Mouse (Mus musculus) E14TG2a.4 (cell line): ENCODE data around the gene AC124502.3.

ENCODE experiments used
- H3K27me3 ChIP-seq: 2 replicates; pipeline ENCODE4 v1.6.1; 2014; ENCODE audit warnings: low read length, control low read depth; ENCODE audit not compliant: insufficient read depth
- H3K36me3 ChIP-seq: 2 replicates; pipeline ENCODE4 v1.6.1; 2014; ENCODE audit warnings: low read length, control low read depth; ENCODE audit not compliant: insufficient read depth
- H3K4me1 ChIP-seq: replicated peaks from 2 replicates; pipeline ENCODE4 v1.6.1; 2014; ENCODE audit warnings: low read depth, low read length, control low read depth
- H3K4me3 ChIP-seq: replicated peaks from 2 replicates; pipeline ENCODE4 v1.5.1; 2014; ENCODE audit warnings: mild to moderate bottlenecking, low read length
- H3K9me3 ChIP-seq: 2 replicates; pipeline ENCODE4 v1.6.1; 2014; ENCODE audit warnings: low read length, control low read depth
- CTCF ChIP-seq: conservative IDR thresholded peaks from 2 replicates; pipeline ENCODE4 v1.5.1; 2014; ENCODE audit warnings: low read length
- NANOG ChIP-seq: IDR thresholded peaks from 2 replicates; pipeline ENCODE4 v1.6.1; 2014; ENCODE audit warnings: borderline replicate concordance, low read length, mixed read lengths
- POU5F1 ChIP-seq: IDR thresholded peaks from 2 replicates; pipeline ENCODE4 v1.6.1; 2014; ENCODE audit warnings: low read length, borderline replicate concordance

AC124502.3 gene

GRCm38 (mm10) chr19:5038709-5039156 is at the start of gene AC124502.3, which contains the start of gene B4gat1:
Gene AC124502.3, plus strand, starts transcription at chr19:5038891.
Gene B4gat1, plus strand, starts transcription at chr19:5038826.
- Histone ChIP-seq H3K27me3 (peaks cover 31% of the 10 kb centered on the region), H3K4me3 (peak within 1 kb of the TSS; percentile 88), H3K4me1 (peaks cover 64% of the 10 kb centered on the region), H3K9me3 (no peaks in the 10 kb centered on the region), H3K36me3 (peaks cover 13% of the 10 kb centered on the region)
- TF ChIP-seq POU5F1, result no peak
- TF ChIP-seq CTCF, result no peak
- no peak for TF ChIP-seq NANOG

GRCm38 (mm10) chr19:4989013-4989412 is 49.7 kb upstream of the AC124502.3 start:
- no peaks in the 10 kb centered on the region for H3K9me3 ChIP-seq
- H3K36me3 ChIP-seq, result no peaks in the 10 kb centered on the region
- TF ChIP-seq POU5F1 (no peak), CTCF (no peak), NANOG (no peak)

GRCm38 (mm10) chr19:4989434-4990255 is 49.0 kb upstream of the AC124502.3 start:
- Histone ChIP-seq H3K4me3 (peak overlapping the region; percentile 77), H3K9me3 (no peaks in the 10 kb centered on the region), H3K36me3 (no peaks in the 10 kb centered on the region), H3K4me1 (peaks cover 42% of the 10 kb centered on the region), H3K27me3 (peaks cover 98% of the 10 kb centered on the region)
- TF ChIP-seq POU5F1 (no peak), CTCF (no peak), NANOG (no peak)

More at GRCm38 (mm10) chr19:4989013-4989412, 49.7 kb upstream of the AC124502.3 start:
- Histone ChIP-seq H3K4me3 (peak overlapping the region; percentile 77; the same call in 1 of the 2 replicates), H3K4me1 (peaks cover 48% of the 10 kb centered on the region), H3K27me3 (peaks cover 98% of the 10 kb centered on the region)

- Histone ChIP-seq H3K36me3 (no peaks in the 10 kb centered on the region), H3K27me3 (peaks cover 98% of the 10 kb centered on the region), H3K4me1 (peaks cover 38% of the 10 kb centered on the region), H3K4me3 (peak within 1 kb of the TSS; percentile 77), H3K9me3 (no peaks in the 10 kb centered on the region)
- TF ChIP-seq NANOG, result no peak
- TF ChIP-seq CTCF, result no peak
- no peak for TF ChIP-seq POU5F1
Measured at GRCm38 (mm10) chr19:4990256-4990625, 48.5 kb upstream of the AC124502.3 start, which contains the start of gene Npas4. Gene Npas4, minus strand, starts transcription at chr19:4990316.

- H3K4me1 ChIP-seq, result peaks cover 38% of the 10 kb centered on the region
- no peaks in the 10 kb centered on the region for H3K9me3 ChIP-seq
- TF ChIP-seq POU5F1, result no peak
- peaks cover 98% of the 10 kb centered on the region for H3K27me3 ChIP-seq
- H3K36me3 ChIP-seq, result no peaks in the 10 kb centered on the region
- peak overlapping the region; percentile 77 for H3K4me3 ChIP-seq
Measured at GRCm38 (mm10) chr19:4990716-4991115, 48.0 kb upstream of the AC124502.3 start.

GRCm38 (mm10) chr19:4992371-4992770 is 46.3 kb upstream of the AC124502.3 start:
- Histone ChIP-seq H3K4me1 (peaks cover 40% of the 10 kb centered on the region), H3K36me3 (no peaks in the 10 kb centered on the region), H3K27me3 (peaks cover 95% of the 10 kb centered on the region), H3K4me3 (no peak overlapping the region), H3K9me3 (no peaks in the 10 kb centered on the region)
- TF ChIP-seq CTCF (no peak), POU5F1 (no peak), NANOG (no peak)

GRCm38 (mm10) chr19:4992904-4993303 is 45.8 kb upstream of the AC124502.3 start:
- H3K27me3 ChIP-seq, result peaks cover 95% of the 10 kb centered on the region
- TF ChIP-seq POU5F1 (no peak), CTCF (no peak), NANOG (no peak)
- no peaks in the 10 kb centered on the region for H3K9me3 ChIP-seq

GRCm38 (mm10) chr19:4994043-4994442 is 44.6 kb upstream of the AC124502.3 start:
- H3K4me1 ChIP-seq, result peaks cover 56% of the 10 kb centered on the region
- peaks cover 97% of the 10 kb centered on the region for H3K27me3 ChIP-seq
- TF ChIP-seq NANOG, result no peak
- TF ChIP-seq CTCF, result no peak
- no peak for TF ChIP-seq POU5F1
- H3K36me3 ChIP-seq, result no peaks in the 10 kb centered on the region
- no peaks in the 10 kb centered on the region for H3K9me3 ChIP-seq
- H3K4me3 ChIP-seq, result no peak overlapping the region

More at GRCm38 (mm10) chr19:4992904-4993303, 45.8 kb upstream of the AC124502.3 start:
- Histone ChIP-seq H3K4me3 (no peak overlapping the region), H3K36me3 (no peaks in the 10 kb centered on the region), H3K4me1 (peaks cover 44% of the 10 kb centered on the region)

- Histone ChIP-seq H3K4me1 (peaks cover 43% of the 10 kb centered on the region), H3K27me3 (peaks cover 66% of the 10 kb centered on the region), H3K36me3 (no peaks in the 10 kb centered on the region), H3K4me3 (no peak overlapping the region), H3K9me3 (no peaks in the 10 kb centered on the region)
- TF ChIP-seq NANOG (no peak), POU5F1 (no peak)
Measured at GRCm38 (mm10) chr19:4999445-5000140, 39.1 kb upstream of the AC124502.3 start.
